Mouse (Mus musculus) NIH3T3 (cell line): ENCODE data around the gene Phpt1.
"Not testable (repeated sequence)": the region's sequence is repeated elsewhere in the genome, so short reads cannot be mapped to it uniquely, and the experiment has no call there.

Experiments
- DNase-seq: peaks from one replicate; pipeline ENCODE4 v3.0.0-alpha.2; 2012; ENCODE audit warnings: low read depth

Gene Phpt1

DNA sequence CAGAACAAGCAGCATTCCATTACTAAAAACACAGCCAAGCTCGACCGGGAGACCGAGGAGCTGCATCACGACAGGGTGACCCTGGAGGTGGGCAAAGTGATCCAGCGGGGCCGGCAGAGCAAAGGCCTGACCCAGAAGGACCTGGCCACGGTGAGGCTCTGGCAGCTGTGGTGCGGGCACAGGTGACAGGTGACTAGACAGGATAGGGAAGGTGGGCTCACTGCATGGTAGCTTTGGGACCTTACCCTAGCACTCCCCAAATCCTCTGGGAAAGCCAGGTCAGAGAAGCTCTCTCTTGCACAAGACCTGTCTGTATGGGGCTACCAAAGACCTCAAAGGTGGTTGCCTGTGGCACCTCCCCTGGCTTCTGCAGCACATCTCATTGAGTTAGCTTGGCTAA is 14.5 kb downstream of the Phpt1 start:
- no peak for DNase-seq

- DNase-seq, result no peak
Measured at GRCm38 (mm10) chr2:25558774-25559173, 16.2 kb downstream of the Phpt1 start.

GRCm38 (mm10) chr2:25557964-25558360 is 17.1 kb downstream of the Phpt1 start:
- no peak for DNase-seq

- DNase-seq, result peak; percentile 90
Measured at GRCm38 (mm10) chr2:25557221-25557963, 17.6 kb downstream of the Phpt1 start, which contains the start of gene Edf1. Gene Edf1 (plus strand): TSS chr2:25557847.

DNA sequence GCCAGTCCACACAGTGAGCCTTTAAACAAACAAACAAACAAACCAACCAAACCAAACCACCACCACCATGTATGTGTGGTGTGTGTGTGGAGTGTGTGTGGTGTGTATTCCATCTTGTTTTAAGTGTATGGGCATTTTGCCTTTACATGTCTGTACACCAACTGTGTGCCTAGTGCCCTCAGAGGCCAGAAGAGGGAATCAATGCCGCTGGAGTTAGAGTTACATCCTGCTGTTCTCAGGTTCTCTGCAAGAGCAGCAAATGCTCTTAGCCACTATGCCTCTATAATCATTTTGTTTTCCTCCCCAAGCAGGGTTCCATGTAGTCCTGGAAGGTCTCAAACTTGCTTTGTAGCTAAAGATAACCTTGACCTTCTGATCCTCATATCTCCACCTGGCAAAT is 18.7 kb downstream of the Phpt1 start:
- no peak for DNase-seq

GRCm38 (mm10) chr2:25555479-25555878 is 19.5 kb downstream of the Phpt1 start:
- not testable (repeated sequence) for DNase-seq

GRCm38 (mm10) chr2:25553171-25553786 is 21.7 kb downstream of the Phpt1 start:
- DNase-seq, result not testable (repeated sequence)

GRCm38 (mm10) chr2:25551186-25551585 is 23.8 kb downstream of the Phpt1 start:
- peak; percentile 79 for DNase-seq

DNA sequence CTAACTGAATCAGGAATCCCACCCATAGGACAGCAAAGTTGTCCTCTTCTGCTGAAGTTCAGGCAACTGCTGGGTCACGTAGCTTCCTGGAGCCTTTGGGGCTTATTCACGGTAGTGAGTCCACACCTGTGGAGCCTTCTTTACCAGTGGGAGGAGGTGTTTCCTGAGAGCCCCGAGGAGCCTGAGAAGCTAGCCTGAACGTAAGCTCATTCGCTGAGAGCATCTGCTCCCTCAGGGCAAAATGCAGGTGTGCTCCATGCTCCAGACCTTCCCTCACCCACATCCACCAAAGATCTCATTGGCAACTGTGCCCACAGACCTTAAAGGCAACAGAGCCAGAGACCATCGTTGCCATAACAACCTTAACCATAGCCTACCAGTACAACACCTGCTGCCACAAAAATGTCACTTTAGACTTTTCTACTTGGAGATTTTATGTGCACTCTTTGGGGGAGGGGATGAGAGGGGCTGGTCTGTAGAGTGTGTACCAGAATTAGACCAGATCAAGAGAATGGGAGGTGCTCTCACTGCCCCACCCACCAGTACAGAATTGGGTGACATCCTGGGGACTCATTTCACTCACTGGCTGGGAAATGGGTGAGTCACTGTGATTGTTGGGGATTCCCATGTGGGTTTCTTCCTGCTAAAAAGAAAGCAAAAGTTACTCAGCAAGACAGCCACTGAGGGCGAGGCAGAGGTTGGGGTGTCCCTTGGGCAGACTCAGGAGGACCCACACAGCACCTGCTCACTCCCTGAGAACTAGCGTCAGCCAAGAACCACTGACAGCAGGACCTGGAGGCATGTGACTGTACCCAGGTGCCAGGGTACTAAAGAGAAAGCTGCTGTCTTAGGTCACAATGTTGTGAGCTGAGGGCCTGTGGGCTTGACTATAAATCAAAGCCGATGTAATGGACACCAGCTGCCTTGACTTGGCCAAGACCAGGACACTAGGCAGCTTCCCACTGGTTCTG is 25.7 kb downstream of the Phpt1 start:
- peak; percentile 47 for DNase-seq

GRCm38 (mm10) chr2:25546811-25547491 is 28.1 kb downstream of the Phpt1 start, which contains the start of gene Traf2:
Gene Traf2 (minus strand): TSS chr2:25546940.
- DNase-seq, result peak; percentile 99

DNA sequence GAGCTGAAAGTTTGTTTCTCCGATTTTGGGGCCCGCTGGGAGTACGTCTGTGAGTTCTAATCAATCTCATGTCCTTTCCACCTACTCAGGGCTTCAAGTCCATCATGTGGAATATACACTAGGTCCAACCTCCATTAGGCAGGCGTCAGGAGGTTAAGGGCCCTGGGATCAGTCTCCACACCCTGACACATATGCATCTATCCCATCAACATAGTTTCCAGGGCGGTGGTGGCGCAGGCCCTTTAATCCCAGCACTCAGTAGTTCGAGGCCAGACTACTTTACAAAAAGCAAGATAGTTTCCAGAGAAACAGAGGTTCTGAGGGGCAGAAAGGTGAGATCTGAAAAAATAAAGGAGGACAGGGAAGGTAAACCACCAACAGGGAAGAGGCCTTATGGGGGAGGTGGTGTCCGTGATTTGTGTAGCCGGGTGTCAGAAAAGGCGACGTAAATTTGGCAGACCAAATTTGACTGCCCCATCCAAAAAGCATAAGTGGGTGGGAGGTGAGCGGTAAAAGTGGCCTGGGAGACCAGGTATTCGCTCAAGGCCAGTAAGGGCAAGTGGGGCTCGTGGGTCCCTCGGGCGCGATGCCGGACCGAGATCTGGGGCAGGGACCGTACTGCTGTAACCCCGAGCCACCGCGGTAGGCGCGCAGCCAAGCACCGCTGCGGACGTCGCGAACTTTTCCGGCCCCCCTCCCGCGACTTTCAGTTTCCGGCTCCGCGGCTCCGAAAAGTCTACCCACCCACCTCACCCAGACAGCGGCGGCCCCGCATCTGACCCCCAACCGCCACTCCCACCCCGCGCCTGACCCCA is 28.8 kb downstream of the Phpt1 start:
- peak; percentile 13 for DNase-seq

DNA sequence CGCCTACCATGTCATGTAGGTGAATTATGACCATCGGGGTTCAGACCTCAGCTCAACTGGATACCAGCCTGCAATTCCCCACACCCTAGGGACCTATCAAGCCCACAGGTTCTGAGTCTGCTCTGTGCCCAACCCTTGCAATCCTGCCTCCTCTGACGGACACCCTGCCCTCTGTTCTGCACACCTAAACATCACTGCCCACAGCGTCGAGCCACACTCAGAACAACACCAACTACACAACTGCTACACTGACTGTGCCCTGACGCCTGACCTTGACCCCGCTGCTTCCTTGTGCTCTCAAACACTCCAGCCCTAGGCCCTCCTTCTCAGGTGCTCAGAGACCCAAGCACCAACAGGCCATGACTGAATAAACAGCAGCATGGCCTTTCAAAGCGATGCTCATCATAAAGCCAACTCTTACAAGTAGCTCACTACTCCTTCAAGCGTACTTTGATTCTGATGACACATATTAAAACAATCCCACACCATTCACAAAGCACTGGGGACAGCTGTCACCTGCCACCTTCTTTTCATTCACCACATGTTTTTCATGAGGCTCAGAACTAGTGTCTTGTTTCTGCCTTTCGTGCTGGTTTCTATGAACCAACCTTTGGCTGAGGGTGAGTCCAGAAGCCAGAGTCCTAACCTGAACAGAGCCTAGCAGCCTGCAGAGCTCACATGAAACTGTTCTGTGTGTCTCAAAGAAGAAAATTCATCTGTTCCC is 33.2 kb downstream of the Phpt1 start:
- DNase-seq, result no peak

DNA sequence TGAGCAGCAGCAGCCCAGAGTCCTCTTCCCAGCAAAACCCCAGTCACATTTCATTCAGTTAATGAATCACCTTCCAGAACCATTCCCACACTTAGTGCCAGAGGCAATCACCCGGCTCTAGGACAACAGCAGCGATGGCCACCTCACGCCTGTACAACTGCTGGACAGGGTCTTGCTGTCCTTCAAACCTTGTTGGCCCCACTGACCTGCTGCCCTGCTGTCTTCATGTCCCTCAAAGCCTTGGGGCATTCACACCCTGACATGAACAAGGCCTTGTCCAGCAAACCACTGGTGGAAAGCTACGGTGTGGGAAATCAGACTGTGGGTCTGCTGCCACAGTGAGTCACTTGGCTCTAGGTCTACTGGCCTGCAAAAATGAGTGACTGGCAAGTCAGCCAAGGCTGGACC is 34.5 kb downstream of the Phpt1 start:
- peak; percentile 57 for DNase-seq

- no peak for DNase-seq
Measured at GRCm38 (mm10) chr2:25536531-25536930, 38.5 kb downstream of the Phpt1 start.

DNA sequence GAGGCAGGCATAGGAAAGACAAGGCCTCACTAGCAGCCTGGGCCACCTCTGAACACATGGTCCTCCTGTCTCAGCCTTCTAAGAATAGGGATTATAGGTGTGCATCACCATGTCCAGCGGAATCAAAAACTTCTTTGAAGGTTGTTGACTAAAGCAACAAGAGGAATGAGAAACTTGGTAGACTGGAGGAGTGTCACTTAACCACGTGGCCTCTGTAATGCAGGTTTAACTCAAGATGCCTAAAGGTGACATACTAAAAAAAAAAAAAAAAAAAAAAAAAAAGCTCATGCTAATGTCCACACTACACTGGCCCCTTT is 40.2 kb downstream of the Phpt1 start:
- DNase-seq, result no peak

DNA sequence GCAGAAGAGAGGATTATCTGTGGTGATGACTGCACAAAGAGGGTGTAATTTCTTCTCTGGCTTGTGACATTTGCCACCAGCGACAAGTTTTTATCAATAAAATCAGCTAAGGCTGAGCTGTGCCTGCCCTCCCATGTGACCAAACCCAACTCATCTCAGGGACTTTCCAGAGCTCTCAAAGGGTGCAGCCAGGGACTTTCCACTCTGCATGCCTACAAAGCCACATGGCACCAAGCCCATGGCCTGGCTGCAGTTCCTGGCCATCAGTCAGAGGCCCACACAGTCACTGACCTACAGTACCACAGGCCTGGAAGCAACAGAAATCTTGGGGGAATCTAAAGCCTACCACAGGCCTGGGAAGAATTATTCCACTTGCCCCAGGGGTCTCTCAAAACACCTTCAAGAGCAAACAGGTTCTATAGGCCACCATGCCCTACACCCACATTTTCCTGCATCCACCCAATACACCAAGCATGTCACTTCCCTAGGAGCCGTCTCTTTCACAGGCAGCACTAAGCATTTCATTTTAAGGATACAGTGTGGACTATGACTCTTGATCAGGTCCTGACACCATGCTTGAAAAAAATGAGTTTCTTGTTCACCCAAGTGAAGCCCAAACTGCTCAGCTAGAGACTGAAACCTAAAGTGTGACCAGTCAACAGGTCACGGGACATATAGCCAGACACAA is 40.7 kb downstream of the Phpt1 start:
- peak; percentile 94 for DNase-seq

- peak; percentile 68 for DNase-seq
Measured at GRCm38 (mm10) chr2:25533707-25534106, 41.3 kb downstream of the Phpt1 start.

GRCm38 (mm10) chr2:25526510-25527302 is 48.3 kb downstream of the Phpt1 start:
- DNase-seq, result no peak
